Mouse (Mus musculus): ENCODE data around the gene Tspan9.

DNA sequence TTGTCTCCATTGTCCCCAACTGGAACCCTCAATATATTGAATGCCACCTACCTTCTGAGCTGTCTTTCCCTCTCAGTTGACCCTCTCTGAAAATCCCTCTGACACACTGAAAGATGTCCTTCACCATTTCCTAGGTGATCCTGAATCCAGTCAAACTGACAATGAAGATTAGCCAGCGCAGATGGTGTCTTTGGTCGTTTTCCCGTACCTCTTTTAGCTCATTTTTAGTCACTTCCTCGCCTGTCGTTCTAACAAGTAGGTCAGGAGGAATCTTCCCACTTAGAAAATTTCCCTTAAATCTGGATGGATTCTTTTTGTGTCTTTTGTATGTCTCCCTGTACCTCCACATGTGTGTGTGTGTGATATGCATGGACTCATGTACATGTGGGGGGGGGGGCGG lies 15.7 kb upstream of the Tspan9 start:
- TF ChIP-seq CTCF (IDR thresholded peaks at IDR 0.05; ENCODE audit: low read depth) (no peak), EP300 (optimal IDR thresholded peaks at IDR 0.05) (no peak)
